Mouse (Mus musculus) WW6 (cell line): ENCODE data around the gene Phactr3.
"Not testable (repeated sequence)": the region's sequence is repeated elsewhere in the genome, so short reads cannot be mapped to it uniquely, and the experiment has no call there.

Experiments
- DNase-seq: peaks from one replicate; pipeline ENCODE4 v3.0.0-alpha.2; 2013; ENCODE audit warnings: low read depth, low spot score

Phactr3 gene

GRCm38 (mm10) chr2:178326750-178327465, 208.1 kb downstream of the Phactr3 start:
- no peak for DNase-seq

GRCm38 (mm10) chr2:178327466-178328040, 208.8 kb downstream of the Phactr3 start:
- DNase-seq, result peak; percentile 9

DNA sequence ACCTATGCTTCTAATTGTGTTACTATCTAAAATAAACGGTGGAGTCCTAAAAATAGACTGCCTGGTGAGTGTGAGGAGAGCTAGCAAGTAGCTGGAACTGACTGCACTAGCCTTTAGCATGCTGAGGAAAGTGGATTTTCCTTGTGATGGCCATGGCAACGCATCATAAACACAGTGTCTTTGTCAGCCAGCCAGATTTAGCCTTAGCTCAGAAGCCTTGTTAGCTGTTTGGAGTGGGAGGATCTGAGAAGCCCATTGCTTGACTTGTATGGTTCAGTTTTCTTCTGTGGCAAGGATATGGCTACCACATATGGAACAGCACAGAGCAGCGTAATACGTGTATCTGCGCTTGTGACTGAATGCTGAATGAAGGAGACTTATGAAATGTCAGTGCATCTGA, 210.8 kb downstream of the Phactr3 start:
- DNase-seq, result no peak

GRCm38 (mm10) chr2:178329986-178330385, 211.2 kb downstream of the Phactr3 start:
- no peak for DNase-seq

- DNase-seq, result no peak
Observed at GRCm38 (mm10) chr2:178337878-178338277, 219.1 kb downstream of the Phactr3 start.

DNA sequence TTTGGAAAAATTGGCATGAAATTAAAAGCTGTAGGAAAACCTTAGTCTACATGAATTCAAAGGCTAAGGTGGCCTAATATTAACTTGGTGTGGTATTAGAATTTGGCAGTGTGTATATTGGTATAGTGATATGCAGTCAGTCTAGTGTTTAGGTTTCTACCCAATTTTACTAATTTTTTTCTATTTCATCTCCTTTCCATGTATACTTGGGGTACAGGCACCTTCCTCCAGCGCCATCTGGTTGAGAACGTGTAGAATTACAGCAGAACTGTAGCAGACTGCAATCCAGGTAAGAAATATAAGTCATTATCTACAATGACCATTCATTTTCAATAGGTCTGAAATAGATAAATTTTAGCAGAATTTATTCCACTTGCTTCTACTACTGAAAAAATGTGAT, 220.3 kb downstream of the Phactr3 start:
- DNase-seq, result no peak

DNA sequence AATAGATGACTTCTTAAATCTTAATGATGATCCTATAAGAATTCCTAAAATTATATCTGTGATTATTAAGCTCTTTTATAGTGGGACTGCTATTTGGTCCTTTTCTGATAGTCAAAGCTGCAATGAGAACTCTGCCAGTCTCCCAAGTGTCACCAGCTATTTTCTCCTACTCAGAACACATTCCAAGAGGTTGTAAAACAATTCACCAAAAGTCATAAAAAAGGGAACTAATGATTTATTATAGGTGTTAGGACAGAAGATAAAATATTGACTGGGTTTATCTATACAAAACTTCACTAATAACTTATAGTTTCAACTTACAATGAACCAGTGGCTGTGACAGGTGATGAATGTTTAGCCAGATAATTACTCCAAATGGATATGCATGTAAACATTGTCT, 223.3 kb downstream of the Phactr3 start:
- DNase-seq, result not testable (repeated sequence)

DNA sequence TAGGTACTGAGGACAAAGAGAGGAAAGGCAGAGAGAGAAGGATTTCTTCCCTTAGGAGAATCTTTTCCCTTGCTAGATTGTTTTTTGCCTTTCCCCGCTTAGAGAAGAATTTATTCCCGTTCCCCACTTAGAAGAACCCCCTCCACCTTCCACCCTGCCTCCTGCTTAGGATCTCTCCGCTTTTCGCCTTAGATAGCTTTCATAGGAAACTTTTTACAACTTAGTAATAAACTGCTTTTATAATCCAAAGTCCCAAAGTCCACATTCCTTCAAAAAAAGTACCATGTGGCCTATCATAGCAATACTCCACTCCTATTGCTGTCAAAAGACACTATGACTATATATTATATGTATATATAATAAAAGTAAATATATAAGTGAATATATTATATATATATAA, 223.8 kb downstream of the Phactr3 start:
- DNase-seq, result no peak
